Mouse (Mus musculus) splenic B cell, adult 2 months (primary cell): ENCODE measurements around the gene Zdhhc6.

ENCODE experiments used
- DNase-seq: peaks from one replicate; pipeline ENCODE4 v3.0.0-alpha.2; 2011; ENCODE audit warnings: low read depth, low spot score
- H3K27me3 ChIP-seq: 2 replicates; pipeline ENCODE4 v1.6.1; 2012; ENCODE audit warnings: mild to moderate bottlenecking, low read length, moderate library complexity, mixed read lengths; ENCODE audit not compliant: control insufficient read depth, poor library complexity, insufficient read depth, severe bottlenecking
- H3K36me3 ChIP-seq: 2 replicates; pipeline ENCODE4 v1.6.1; 2012; ENCODE audit warnings: mild to moderate bottlenecking, low read length, moderate library complexity, mixed read lengths; ENCODE audit not compliant: control insufficient read depth, poor library complexity, insufficient read depth, severe bottlenecking

The Zdhhc6 gene

GRCm38 (mm10) chr19:55322604-55323003, 6.8 kb upstream of the Zdhhc6 start:
- Histone ChIP-seq H3K36me3 (peaks cover 3% of the 10 kb centered on the region), H3K27me3 (no peaks in the 10 kb centered on the region)
- no peak for DNase-seq

DNA sequence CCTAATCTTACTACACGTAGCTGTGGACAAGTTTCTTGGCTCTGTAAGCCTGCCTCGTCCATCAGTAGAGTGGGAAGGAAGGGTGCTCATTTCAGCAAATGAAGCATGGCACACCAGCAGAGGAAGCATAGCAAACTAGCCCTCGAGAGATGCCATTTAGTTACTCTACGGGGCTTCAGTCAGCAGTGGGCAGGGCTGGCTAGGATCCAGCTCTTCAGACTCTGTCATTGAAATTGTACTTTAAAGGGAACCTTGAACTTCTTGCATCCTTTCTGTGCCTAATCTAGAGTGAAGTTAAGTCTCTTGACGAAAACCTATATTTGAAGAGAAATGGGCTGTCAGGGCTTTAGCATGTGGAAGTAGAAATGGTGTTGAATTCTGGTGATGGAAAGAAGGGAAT, 3.7 kb upstream of the Zdhhc6 start:
- Histone ChIP-seq H3K27me3 (no peaks in the 10 kb centered on the region), H3K36me3 (peaks cover 3% of the 10 kb centered on the region)
- DNase-seq, result no peak

DNA sequence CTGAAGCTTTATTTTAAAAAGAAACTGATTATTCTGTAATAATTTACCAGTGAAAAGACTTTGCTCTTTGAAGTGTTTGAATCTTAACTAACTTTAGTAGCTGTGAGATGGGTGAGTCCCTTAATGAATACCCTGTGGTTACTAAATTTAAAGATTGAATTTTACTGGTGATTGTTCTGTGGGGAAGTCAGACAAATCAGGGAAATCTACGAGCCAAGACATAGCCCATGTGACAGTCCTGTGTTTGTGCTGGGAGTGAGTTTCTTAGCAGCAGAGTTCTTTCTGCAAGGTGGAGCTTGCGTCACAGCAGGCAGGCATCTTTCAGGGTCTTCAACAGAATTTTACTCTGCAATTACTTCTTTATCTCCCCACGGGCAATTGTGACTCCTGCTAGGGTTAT, 3.2 kb upstream of the Zdhhc6 start:
- no peak for DNase-seq
- H3K27me3 ChIP-seq, result no peaks in the 10 kb centered on the region
- H3K36me3 ChIP-seq, result no peaks in the 10 kb centered on the region; the same call in 1 of the 2 replicates

DNA sequence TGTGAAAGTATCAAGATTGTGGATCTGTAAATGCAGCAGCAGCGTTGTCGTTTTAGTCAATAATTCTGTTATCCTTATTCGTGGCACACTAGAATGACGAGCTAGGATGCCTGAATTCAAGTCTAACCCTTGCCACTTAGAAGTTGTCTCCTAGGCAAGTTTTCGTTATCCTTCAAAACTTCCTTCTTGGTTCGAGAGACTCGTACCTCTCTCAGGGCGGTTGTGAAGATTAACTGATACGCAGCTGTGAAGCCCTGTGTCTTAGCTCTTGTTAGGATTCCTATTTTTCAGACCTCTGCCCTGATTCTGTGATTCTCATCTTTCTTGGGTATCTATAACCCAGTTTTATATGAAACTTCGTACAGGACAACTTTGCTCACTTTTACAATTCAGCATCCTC, 1.1 kb upstream of the Zdhhc6 start:
- Histone ChIP-seq H3K27me3 (no peaks in the 10 kb centered on the region), H3K36me3 (no peaks in the 10 kb centered on the region)
- DNase-seq, result no peak

DNA sequence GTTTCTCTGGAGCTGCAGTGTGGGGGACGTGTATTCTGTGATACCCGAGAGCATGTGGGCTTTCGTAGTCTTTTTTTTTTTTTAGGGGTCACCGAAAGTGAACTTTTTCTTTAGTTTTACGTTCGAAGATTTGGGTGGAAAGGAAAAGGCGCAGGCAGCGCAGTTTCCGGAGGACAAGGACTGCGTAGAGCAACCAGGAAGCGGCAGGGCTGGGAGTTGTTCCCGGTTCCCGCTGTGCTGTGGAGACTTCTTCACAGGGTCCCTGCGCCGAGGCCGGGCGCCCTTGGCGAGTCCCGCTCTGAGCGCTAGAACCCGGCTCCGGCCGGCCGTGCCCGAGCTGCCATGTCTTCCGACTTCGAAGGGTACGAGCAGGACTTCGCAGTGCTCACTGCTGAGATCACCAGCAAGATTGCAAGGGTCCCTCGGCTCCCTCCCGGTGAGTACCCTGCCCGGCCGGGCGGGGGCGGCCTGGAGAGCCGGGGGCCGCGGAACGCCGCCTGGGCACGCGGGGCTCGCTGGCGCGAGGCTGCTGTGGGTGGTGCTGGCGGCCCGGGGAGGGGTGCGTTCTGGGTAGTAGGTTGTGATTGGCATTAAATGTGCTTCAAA, 380 bp upstream of the Zdhhc6 start, which contains the start of gene Vti1a:
Vti1a (plus strand) TSS at position 187 of the 606 bp plus-strand sequence.
- H3K27me3 ChIP-seq, result no peaks in the 10 kb centered on the region
- DNase-seq, result peak; percentile 90
- H3K36me3 ChIP-seq, result no peaks in the 10 kb centered on the region

- H3K27me3 ChIP-seq, result no peaks in the 10 kb centered on the region
- peaks cover 7% of the 10 kb centered on the region; the same call in 1 of the 2 replicates for H3K36me3 ChIP-seq
- DNase-seq, result no peak
Observed at GRCm38 (mm10) chr19:55313649-55314048, 2.2 kb downstream of the Zdhhc6 start.

DNA sequence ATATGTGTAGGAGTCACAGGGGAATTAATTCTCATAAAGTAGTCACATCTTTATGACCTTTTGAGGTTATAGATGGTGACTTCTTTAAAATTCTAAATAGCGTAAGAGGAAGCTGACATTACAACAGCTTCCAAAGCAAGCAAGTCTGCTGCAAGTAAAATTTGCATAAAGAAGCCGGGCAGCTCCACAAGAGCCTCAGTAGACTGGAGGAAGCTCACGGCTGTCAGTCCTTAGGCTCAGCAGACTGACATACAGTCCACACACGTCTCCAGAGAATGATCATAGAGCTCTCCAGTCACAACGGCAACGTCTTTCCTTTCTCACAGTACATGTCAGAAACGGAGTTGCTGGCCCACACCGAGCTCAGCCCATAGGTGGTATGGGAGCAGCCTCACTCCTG, 4.0 kb downstream of the Zdhhc6 start:
- Histone ChIP-seq H3K27me3 (no peaks in the 10 kb centered on the region), H3K36me3 (peaks cover 12% of the 10 kb centered on the region)
- no peak for DNase-seq

- Histone ChIP-seq H3K36me3 (peaks cover 14% of the 10 kb centered on the region), H3K27me3 (no peaks in the 10 kb centered on the region)
- peak; percentile 25 for DNase-seq
Observed at GRCm38 (mm10) chr19:55305024-55305423, 10.8 kb downstream of the Zdhhc6 start.

- H3K27me3 ChIP-seq, result no peaks in the 10 kb centered on the region
- DNase-seq, result no peak
- peaks cover 18% of the 10 kb centered on the region for H3K36me3 ChIP-seq
Observed at GRCm38 (mm10) chr19:55300525-55300924, 15.3 kb downstream of the Zdhhc6 start.

DNA sequence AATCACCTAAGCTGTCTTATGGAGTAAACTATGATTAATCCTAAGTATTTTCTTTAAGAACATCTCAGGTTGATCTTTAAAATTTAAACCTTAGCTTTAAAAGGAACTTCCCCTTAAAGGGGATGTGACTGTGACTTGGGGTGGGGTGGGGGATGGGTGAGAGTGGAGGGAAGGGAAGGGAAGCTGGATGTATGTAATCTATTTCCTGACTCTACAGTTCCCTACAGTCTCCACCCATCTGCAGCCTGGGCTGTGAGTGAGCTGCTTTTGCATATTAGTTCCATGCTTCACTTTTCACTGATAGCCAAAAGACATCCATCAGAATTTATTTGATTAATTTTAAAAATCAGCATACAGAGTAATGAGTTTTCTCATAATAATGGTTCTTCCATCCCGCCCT, 16.5 kb downstream of the Zdhhc6 start:
- H3K27me3 ChIP-seq, result no peaks in the 10 kb centered on the region
- H3K36me3 ChIP-seq, result peaks cover 20% of the 10 kb centered on the region
- DNase-seq, result no peak

DNA sequence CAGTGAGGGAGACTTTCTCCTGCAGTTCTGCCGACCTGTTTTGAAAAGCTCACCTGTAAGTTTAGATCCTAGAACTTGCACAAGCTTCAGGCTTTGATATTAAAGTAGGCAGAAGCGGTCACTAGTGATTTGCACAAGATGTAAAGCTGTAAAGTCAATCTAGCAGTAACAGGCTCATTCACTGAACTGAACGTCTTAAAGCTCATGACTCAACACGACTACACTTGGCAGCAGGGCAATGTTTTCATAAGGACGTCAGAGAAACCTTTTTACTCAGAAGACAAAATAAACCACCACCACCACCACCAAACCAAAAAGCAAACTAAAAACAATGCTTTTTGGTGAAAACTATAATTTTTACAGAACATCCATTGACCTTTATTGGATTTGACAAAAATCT, 17.9 kb downstream of the Zdhhc6 start:
- no peaks in the 10 kb centered on the region for H3K27me3 ChIP-seq
- DNase-seq, result no peak
- peaks cover 20% of the 10 kb centered on the region for H3K36me3 ChIP-seq

DNA sequence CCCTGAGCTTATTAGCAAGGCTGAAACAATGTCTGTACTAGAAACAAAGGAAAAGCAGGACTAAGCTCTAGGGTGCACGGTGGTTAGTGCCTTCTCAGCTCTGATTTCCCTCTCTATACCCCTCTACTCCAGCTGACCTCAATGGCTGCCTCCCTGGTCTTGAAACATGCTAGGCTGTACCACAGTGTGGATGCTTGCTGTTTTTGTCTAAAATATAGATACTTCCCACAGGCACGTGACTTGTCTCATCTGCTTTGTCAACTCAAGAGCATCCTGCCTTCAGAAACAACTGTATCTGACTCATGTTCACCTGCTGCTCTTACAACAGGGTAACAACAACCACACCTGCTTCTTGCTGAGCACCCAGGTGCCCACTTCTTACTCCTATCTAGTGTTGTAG, 18.3 kb downstream of the Zdhhc6 start:
- no peaks in the 10 kb centered on the region for H3K27me3 ChIP-seq

GRCm38 (mm10) chr19:55296301-55296700, 19.5 kb downstream of the Zdhhc6 start:
- no peaks in the 10 kb centered on the region for H3K27me3 ChIP-seq
- peaks cover 18% of the 10 kb centered on the region for H3K36me3 ChIP-seq
- no peak for DNase-seq

More for the DNA sequence above, 18.3 kb downstream of the Zdhhc6 start:
- no peak for DNase-seq
- H3K36me3 ChIP-seq, result peaks cover 17% of the 10 kb centered on the region

DNA sequence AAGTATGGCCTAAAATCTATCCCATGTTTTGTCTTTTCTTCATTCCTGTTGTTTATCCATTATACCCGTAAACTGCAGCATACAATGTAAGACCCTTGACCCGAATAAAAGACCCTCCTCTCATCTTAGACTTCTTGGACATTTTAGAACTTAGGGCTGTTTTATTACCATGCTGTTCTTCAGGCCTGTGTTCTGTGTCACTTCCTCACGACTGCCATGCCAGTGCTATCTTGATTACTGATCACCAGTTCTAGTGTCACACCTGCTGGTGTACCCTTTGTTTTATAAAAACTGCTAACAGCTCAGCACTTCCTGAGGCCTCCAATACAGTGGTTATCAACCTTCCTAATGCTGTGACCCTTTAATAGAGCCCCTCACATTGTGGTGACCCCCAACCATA, 20.3 kb downstream of the Zdhhc6 start:
- no peak for DNase-seq

GRCm38 (mm10) chr19:55295075-55295474, 20.8 kb downstream of the Zdhhc6 start:
- Histone ChIP-seq H3K27me3 (no peaks in the 10 kb centered on the region), H3K36me3 (peaks cover 18% of the 10 kb centered on the region)
- no peak for DNase-seq

More for the DNA sequence above, 20.3 kb downstream of the Zdhhc6 start:
- Histone ChIP-seq H3K36me3 (peaks cover 18% of the 10 kb centered on the region), H3K27me3 (no peaks in the 10 kb centered on the region)

- Histone ChIP-seq H3K27me3 (no peaks in the 10 kb centered on the region), H3K36me3 (peaks cover 20% of the 10 kb centered on the region)
- no peak for DNase-seq
Observed at GRCm38 (mm10) chr19:55293175-55293574, 22.7 kb downstream of the Zdhhc6 start.
